Mouse (Mus musculus) kidney, adult 2 months (tissue): ENCODE results near the gene Ccser2. TPM values are rescaled to one million over a fixed set of nuclear protein-coding genes. Genes with fewer than 3 reads are reported as not detected.
A peak's percentile ranks its signal among the peaks of the same experiment; 100 is the strongest.

Experiments used
- DNase-seq: peaks from one replicate; pipeline ENCODE4 v3.0.0; 2021
- H3K27ac ChIP-seq: fragments of 200-500 bp; 2 replicates; pipeline ENCODE4 v1.5.1; 2012; ENCODE audit warnings: low read depth, low read length, control low read depth, inconsistent platforms; ENCODE audit not compliant: insufficient read depth
- H3K27me3 ChIP-seq: fragments of 200-500 bp; replicated peaks from 2 replicates; pipeline ENCODE4 v1.6.1; 2012; ENCODE audit warnings: mild to moderate bottlenecking, moderate library complexity, low read length, inconsistent platforms; ENCODE audit not compliant: control insufficient read depth, insufficient read depth
- H3K36me3 ChIP-seq: fragments of 200-500 bp; 2 replicates; pipeline ENCODE4 v1.6.1; 2012; ENCODE audit warnings: mild to moderate bottlenecking, moderate library complexity, low read length, inconsistent platforms; ENCODE audit not compliant: control insufficient read depth, insufficient read depth
- H3K4me1 ChIP-seq: fragments of 200-500 bp; 2 replicates; pipeline ENCODE4 v1.6.1; 2011; ENCODE audit warnings: low read length; ENCODE audit not compliant: control insufficient read depth, insufficient read depth
- H3K4me3 ChIP-seq: fragments of 200-500 bp; 2 replicates; pipeline ENCODE4 v1.5.1; 2011; ENCODE audit warnings: mild to moderate bottlenecking, low read depth, low read length, control low read depth; ENCODE audit not compliant: insufficient read depth
- CTCF ChIP-seq: fragments of 200-500 bp; conservative IDR thresholded peaks from 2 replicates; pipeline ENCODE4 v1.5.1; 2011; ENCODE audit warnings: low read depth, mild to moderate bottlenecking, control low read depth, low read length, moderate library complexity, mixed read lengths; ENCODE audit not compliant: insufficient read depth, insufficient read length
- POLR2A ChIP-seq: fragments of 200-500 bp; IDR thresholded peaks from one replicate; pipeline ENCODE4 v1.6.1; 2011; ENCODE audit warnings: low read depth, low read length, control low read depth
- WGBS: fragments of 180-500 bp; shearing (Covaris S2); methylation state at CpG from one replicate; pipeline ENCODE4 v1.1.7; 2018; 5-methylcytosine and 5-hydroxymethylcytosine counted together
- polyA plus RNA-seq: library from polyadenylated mRNA; depleted of rRNA; stranded (reverse); fragments of >200 nt; gene quantifications from 2 replicates; pipeline ENCODE4 v1.2.3, GENCODE M21; 2012

The Ccser2 gene
- polyA plus RNA-seq, 1 experiment, result 75.0 TPM

DNA sequence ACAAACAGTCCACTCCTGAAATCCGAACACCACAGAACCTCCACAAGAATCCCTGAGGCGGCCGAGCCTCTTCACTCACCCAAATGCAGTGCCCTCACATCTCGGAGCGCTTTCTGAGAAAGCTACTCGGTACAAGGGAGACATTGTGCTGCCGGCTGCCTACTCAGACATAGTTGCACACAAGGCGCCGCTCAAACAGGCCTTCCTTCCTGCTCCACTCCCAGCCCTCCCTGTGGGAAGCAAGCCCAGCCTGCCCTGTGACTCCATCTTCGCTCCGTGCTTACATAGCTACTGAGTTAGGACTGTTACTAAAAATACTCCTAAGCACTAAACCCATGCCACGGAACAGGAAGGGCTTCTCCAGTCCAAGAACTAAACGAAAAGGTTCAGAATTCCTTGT lies 49.4 kb downstream of the Ccser2 start:
- peak overlapping the region; percentile 96 for H3K27ac ChIP-seq
- 1% methylated on average over 13 of the region's 13 CpGs for WGBS

DNA sequence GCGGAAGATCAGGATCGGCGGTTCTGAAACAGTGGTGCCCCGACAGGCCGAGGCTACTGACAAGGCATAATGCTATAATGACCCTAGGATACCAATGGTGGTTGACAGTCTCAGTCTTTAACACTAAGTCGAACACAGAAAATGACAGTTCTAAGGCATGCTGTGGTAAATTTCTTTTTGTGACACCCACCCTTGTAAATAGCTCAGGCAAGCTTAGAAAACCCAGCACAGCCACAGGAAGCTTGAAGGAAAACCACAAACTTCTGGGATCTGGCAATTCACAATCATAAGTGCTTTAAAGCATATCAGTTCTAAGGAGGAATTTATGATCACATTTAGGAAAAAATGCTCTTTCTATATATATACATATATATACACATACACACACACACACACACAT lies 53.4 kb downstream of the Ccser2 start:
- peaks cover 8% of the 10 kb centered on the region for H3K36me3 ChIP-seq
- DNase-seq, result no peak
- TF ChIP-seq CTCF (no peak), POLR2A (no peak)
- peaks cover 19% of the 10 kb centered on the region for H3K4me1 ChIP-seq
- no peak overlapping the region for H3K27ac ChIP-seq
- 92% methylated on average over 6 of the region's 6 CpGs for WGBS
- no peaks in the 10 kb centered on the region for H3K27me3 ChIP-seq
- no peak overlapping the region for H3K4me3 ChIP-seq

More for the DNA sequence above, 49.4 kb downstream of the Ccser2 start:
- TF ChIP-seq CTCF, result no peak
- TF ChIP-seq POLR2A, result peak; percentile 42
- H3K27me3 ChIP-seq, result no peaks in the 10 kb centered on the region
- H3K4me1 ChIP-seq, result peaks cover 39% of the 10 kb centered on the region
- peak; percentile 93 for DNase-seq
- H3K36me3 ChIP-seq, result peaks cover 5% of the 10 kb centered on the region
- H3K4me3 ChIP-seq, result peak overlapping the region; percentile 63

DNA sequence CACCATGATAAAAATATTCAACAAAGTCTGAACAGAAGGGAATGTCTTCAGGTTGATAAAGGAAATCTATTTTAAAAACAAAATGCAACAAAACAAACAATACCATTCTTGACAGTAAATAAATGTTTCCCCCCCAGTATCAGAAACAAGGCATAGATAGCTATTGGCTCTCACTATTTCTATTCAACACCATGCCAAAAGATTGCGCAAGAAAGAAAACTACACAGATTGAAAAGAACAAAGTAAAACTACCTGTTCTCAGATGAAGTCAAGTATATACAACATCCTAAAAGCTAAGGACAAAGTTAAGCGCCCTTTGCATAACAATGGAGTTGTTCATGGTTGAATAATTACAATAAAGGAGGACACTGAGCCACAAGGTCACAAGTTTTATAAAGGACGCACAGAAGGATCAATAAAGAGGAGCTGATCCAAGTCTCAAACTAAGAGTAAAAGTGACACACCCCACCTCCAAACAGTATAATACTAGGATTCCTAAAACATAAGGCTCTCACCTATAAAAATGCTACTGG lies 54.0 kb downstream of the Ccser2 start:
- no peak for TF ChIP-seq CTCF
- no peak for TF ChIP-seq POLR2A
- Histone ChIP-seq H3K36me3 (peaks cover 10% of the 10 kb centered on the region), H3K4me3 (no peak overlapping the region), H3K27me3 (no peaks in the 10 kb centered on the region), H3K4me1 (peaks cover 14% of the 10 kb centered on the region; the same call in 1 of the 2 replicates), H3K27ac (no peak overlapping the region)
- 82% methylated on average over 3 of the region's 3 CpGs for WGBS
- no peak for DNase-seq

- peak; percentile 33 for DNase-seq
- H3K27ac ChIP-seq, result no peak overlapping the region
- WGBS, result 15% methylated on average over 6 of the region's 6 CpGs
These were observed 56.8 kb downstream of the Ccser2 start for GRCm38 (mm10) chr14:36911738-36912137.

GRCm38 (mm10) chr14:36905809-36906522 lies 62.6 kb downstream of the Ccser2 start:
- DNase-seq, result no peak
- TF ChIP-seq CTCF (no peak), POLR2A (no peak)

More at GRCm38 (mm10) chr14:36911738-36912137, 56.8 kb downstream of the Ccser2 start:
- TF ChIP-seq POLR2A (no peak), CTCF (no peak)
- no peak overlapping the region for H3K4me3 ChIP-seq
- no peaks in the 10 kb centered on the region for H3K27me3 ChIP-seq
- peaks cover 11% of the 10 kb centered on the region for H3K36me3 ChIP-seq
- peaks cover 8% of the 10 kb centered on the region; the same call in 1 of the 2 replicates for H3K4me1 ChIP-seq

GRCm38 (mm10) chr14:36904206-36904605 lies 64.4 kb downstream of the Ccser2 start:
- peaks cover 10% of the 10 kb centered on the region for H3K36me3 ChIP-seq
- no peaks in the 10 kb centered on the region for H3K27me3 ChIP-seq
- no peak overlapping the region for H3K4me3 ChIP-seq
- TF ChIP-seq POLR2A (no peak), CTCF (no peak)
- no peak for DNase-seq
- peaks cover 5% of the 10 kb centered on the region; the same call in 1 of the 2 replicates for H3K4me1 ChIP-seq
- WGBS, result 57% methylated on average over 1 of the region's 1 CpGs
- no peak overlapping the region for H3K27ac ChIP-seq

More at GRCm38 (mm10) chr14:36905809-36906522, 62.6 kb downstream of the Ccser2 start:
- H3K36me3 ChIP-seq, result peaks cover 8% of the 10 kb centered on the region; the same call in 1 of the 2 replicates
- no peak overlapping the region for H3K4me3 ChIP-seq
- H3K27ac ChIP-seq, result no peak overlapping the region
- WGBS, result 85% methylated on average over 11 of the region's 11 CpGs
- no peaks in the 10 kb centered on the region for H3K27me3 ChIP-seq
- peaks cover 5% of the 10 kb centered on the region; the same call in 1 of the 2 replicates for H3K4me1 ChIP-seq

DNA sequence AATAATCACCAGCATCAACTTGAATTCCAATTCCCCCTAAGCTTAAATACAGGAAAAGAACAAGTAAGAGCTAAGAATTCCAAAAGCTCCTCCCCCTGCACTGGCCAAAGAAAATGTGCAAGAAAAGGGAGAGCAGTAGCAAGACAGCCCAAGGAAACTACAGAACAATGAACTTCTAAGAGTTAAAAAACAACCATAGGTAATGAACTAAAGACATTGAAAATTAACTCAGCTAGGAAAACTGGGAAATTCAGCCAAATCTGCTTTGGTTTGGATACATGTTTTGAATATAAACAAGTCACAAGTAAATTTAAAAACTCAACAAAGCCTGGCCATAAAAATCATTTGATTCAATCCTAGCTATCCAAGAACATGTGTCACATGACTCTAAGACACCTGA lies 67.7 kb downstream of the Ccser2 start:
- TF ChIP-seq CTCF (no peak), POLR2A (no peak)
- peaks cover 5% of the 10 kb centered on the region; the same call in 1 of the 2 replicates for H3K4me1 ChIP-seq
- DNase-seq, result peak; percentile 51
- H3K27me3 ChIP-seq, result no peaks in the 10 kb centered on the region
- no peak overlapping the region for H3K27ac ChIP-seq
- no peak overlapping the region for H3K4me3 ChIP-seq
- H3K36me3 ChIP-seq, result peaks cover 18% of the 10 kb centered on the region
